Mouse (Mus musculus) G1E (cell line): ENCODE results near the gene Gm21830.

Source experiments
- CTCF ChIP-seq: IDR thresholded peaks from 2 replicates; pipeline ENCODE4 v1.5.1; 2012; ENCODE audit warnings: low read depth, low read length, inconsistent platforms, mixed read lengths
- GATA1 ChIP-seq: IDR thresholded peaks from 2 replicates; pipeline ENCODE4 v1.6.1; 2012; ENCODE audit warnings: borderline replicate concordance, low read length, inconsistent platforms, mixed read lengths
- POLR2AphosphoS5 ChIP-seq: IDR thresholded peaks from 2 replicates; pipeline ENCODE4 v1.6.1; 2012; ENCODE audit warnings: low read depth, low read length, inconsistent platforms; ENCODE audit not compliant: insufficient replicate concordance
- TAL1 ChIP-seq: conservative IDR thresholded peaks from 2 replicates; pipeline ENCODE4 v1.6.1; 2012; ENCODE audit warnings: low read depth, low read length, inconsistent platforms, mixed read lengths

GRCm38 (mm10) chr2:67422799-67423198 lies 9.3 kb downstream of the Gm21830 start:
- TF ChIP-seq CTCF (no peak), GATA1 (no peak), TAL1 (no peak), POLR2AphosphoS5 (no peak)
